Mouse (Mus musculus) midbrain, embryonic 10.5 days (tissue): ENCODE results near the gene Prom2. TPM values are rescaled to one million over a fixed set of nuclear protein-coding genes. Genes with fewer than 3 reads are reported as not detected.

Experiments
- polyA plus RNA-seq: library from polyadenylated mRNA; unstranded; fragments of >200 nt; fragmentation: Nextera tagmentation; extraction: Ambion mirVana; gene quantifications from 2 replicates; pipeline ENCODE4 v1.2.1, GENCODE M21; 2016

The Prom2 gene
- polyA plus RNA-seq, 1 experiment from 2014 or later = 0.28 TPM

Other genes with a start within 250 kb of the Prom2 start
- gene Dusp2, start 205.3 kb downstream of the Prom2 start, polyA plus RNA-seq = 3.2 and 3.9 TPM in 2 replicates
- not detected in 2 replicates for gene Astl, start 202.8 kb downstream of the Prom2 start, polyA plus RNA-seq
- 2.6 and 2.8 TPM in 2 replicates for gene Adra2b, start 178.3 kb downstream of the Prom2 start, polyA plus RNA-seq
- 0.10 and 0.29 TPM in 2 replicates for gene Gpat2, start 116.3 kb downstream of the Prom2 start, polyA plus RNA-seq
- gene Fahd2a, start 96.9 kb downstream of the Prom2 start, polyA plus RNA-seq = 23.0 and 27.7 TPM in 2 replicates
- 1.8 and 2.6 TPM in 2 replicates for gene Kcnip3, start 19.4 kb downstream of the Prom2 start, polyA plus RNA-seq
- 7.6 and 9.6 TPM in 2 replicates for gene Zfp661, start 45.6 kb upstream of the Prom2 start, polyA plus RNA-seq
- 169 and 178 TPM in 2 replicates for gene Mrps5, start 45.8 kb upstream of the Prom2 start, polyA plus RNA-seq
- 0.62 and 1.0 TPM in 2 replicates for gene Mal, start 115.2 kb upstream of the Prom2 start, polyA plus RNA-seq
- gene Mall, start 188.5 kb upstream of the Prom2 start, polyA plus RNA-seq = 0.56 and 0.93 TPM in 2 replicates
- gene Nphp1, start 247.4 kb upstream of the Prom2 start, polyA plus RNA-seq = 42.2 and 45.1 TPM in 2 replicates